In genomic region chr8:120276891-120277426, GRCm38 (mm10) we compare ENCODE assay signal across 8 mouse cellular contexts. TPM values are rescaled to one million over a fixed set of nuclear protein-coding genes. Genes with fewer than 3 reads are reported as not detected.
DNase-seq lines count a peak whose midpoint lies in the region; ATAC-seq and TF ChIP-seq lines count a peak whose summit lies in the region.

No protein-coding gene starts in this region.

- 12% methylated on average over 16 of the region's 16 CpGs for WGBS in heart, embryonic 14.5 days
- 2% methylated on average over 16 of the region's 16 CpGs for WGBS in limb, embryonic 10.5 days
- WGBS in midbrain, embryonic 11.5 days: 4% methylated on average over 16 of the region's 16 CpGs

- no peaks in the 10 kb centered on the region for H3K27me3 ChIP-seq in heart, embryonic 14.5 days (ENCODE audit: control insufficient read depth, insufficient read depth, low read length)
- H3K27me3 ChIP-seq in limb, embryonic 10.5 days (ENCODE audit: low read depth, poor library complexity, severe bottlenecking): no peaks in the 10 kb centered on the region
- peaks cover 3% of the 10 kb centered on the region for H3K27me3 ChIP-seq in midbrain, embryonic 11.5 days (ENCODE audit: control insufficient read depth, insufficient read depth, low read length)

- peak overlapping the region; percentile 69 for H3K9ac ChIP-seq in heart, embryonic 14.5 days (ENCODE audit: low read length)
- H3K9ac ChIP-seq in midbrain, embryonic 11.5 days (ENCODE audit: low read length): peak overlapping the region; percentile 58

- peak; percentile 1; the same call in 1 of the 2 replicates for ATAC-seq in heart, embryonic 14.5 days (ENCODE audit: insufficient number of reproducible peaks, insufficient read depth, low FRiP score, low read depth)
- ATAC-seq in midbrain, embryonic 11.5 days (ENCODE audit: low FRiP score): no peak

- peak overlapping the region; percentile 90 for H3K4me2 ChIP-seq in heart, embryonic 14.5 days (ENCODE audit: low read length)
- peak overlapping the region; percentile 75 for H3K4me2 ChIP-seq in midbrain, embryonic 11.5 days

- 0 out of 2 replicates have a peak, but pooled peaks cover 1% of the 10 kb centered on the region for H3K4me1 ChIP-seq in cortical plate, adult 2 months (ENCODE audit: control insufficient read depth, insufficient read depth, low read length)
- peaks cover 30 to 44% of the 10 kb centered on the region in 2 experiments for H3K4me1 ChIP-seq in heart, embryonic 14.5 days (ENCODE audit: control insufficient read depth in 2 of 2, insufficient read depth in 2 of 2, low read length in 2 of 2)
- peaks cover 90% of the 10 kb centered on the region for H3K4me1 ChIP-seq in limb, embryonic 10.5 days
- peaks cover 54% of the 10 kb centered on the region for H3K4me1 ChIP-seq in midbrain, embryonic 11.5 days (ENCODE audit: control insufficient read depth, insufficient read depth, low read length)

- no peaks in the 10 kb centered on the region for H3K36me3 ChIP-seq in heart, embryonic 14.5 days (ENCODE audit: control insufficient read depth, insufficient read depth, low read length)
- H3K36me3 ChIP-seq in limb, embryonic 10.5 days: no peaks in the 10 kb centered on the region
- H3K36me3 ChIP-seq in midbrain, embryonic 11.5 days (ENCODE audit: control insufficient read depth, insufficient read depth, low read length): no peaks in the 10 kb centered on the region

- H3K4me3 ChIP-seq in layer of hippocampus, adult 2 months: peak overlapping the region; percentile 43
- no peak overlapping the region for H3K4me3 ChIP-seq in cortical plate, adult 2 months (ENCODE audit: insufficient read depth, low read length)
- peak overlapping the region; percentile 28 to 47 for H3K4me3 ChIP-seq in heart, embryonic 14.5 days (ENCODE audit: control insufficient read depth in 1 of 2, insufficient read depth in 1 of 2, low read depth in 1 of 2, low read length in 2 of 2)
- peak overlapping the region; percentile 44 for H3K4me3 ChIP-seq in limb, embryonic 10.5 days
- H3K4me3 ChIP-seq in midbrain, embryonic 11.5 days (ENCODE audit: low read depth, low read length): peak overlapping the region; percentile 28

- DNase-seq in layer of hippocampus, adult 2 months (ENCODE audit: low spot score in 2 of 2): no peak
- no peak for DNase-seq in layer of hippocampus, postnatal 10 days (ENCODE audit: low spot score in 2 of 2)
- DNase-seq in limb, embryonic 10.5 days (ENCODE audit: low spot score): peak; percentile 73
- peak; percentile 95 for DNase-seq in midbrain, embryonic 11.5 days (ENCODE audit: low spot score, missing footprints)
- DNase-seq in frontal cortex, adult 2 months (ENCODE audit: extremely low spot score in 1 of 2, low spot score in 1 of 2): no peak
- DNase-seq in left cerebral cortex, postnatal 10 days (ENCODE audit: extremely low spot score in 1 of 2, low spot score in 2 of 2): no peak

- intact Hi-C loops in left cerebral cortex, postnatal 10 days (cut with DNase I): no loop called here

- no peak for TF ChIP-seq POLR2A in cortical plate, adult 2 months (IDR thresholded peaks at IDR 0.05; ENCODE audit: extremely low read depth, insufficient read depth, low read length)

- H3K27ac ChIP-seq in layer of hippocampus, adult 2 months: peak overlapping the region; percentile 68
- peak overlapping the region; percentile 59; the same call in 1 of the 2 replicates for H3K27ac ChIP-seq in cortical plate, adult 2 months (ENCODE audit: insufficient read depth, low read length)
- H3K27ac ChIP-seq in heart, embryonic 14.5 days (replicated peaks in 1 of 2; ENCODE audit: control insufficient read depth in 1 of 2, insufficient read depth in 1 of 2, low read depth in 2 of 2, low read length in 2 of 2): peak overlapping the region; percentile 72 to 86
- H3K27ac ChIP-seq in limb, embryonic 10.5 days: peak overlapping the region; percentile 95
- H3K27ac ChIP-seq in midbrain, embryonic 11.5 days (ENCODE audit: low read depth, low read length): peak overlapping the region; percentile 93

- peak; percentile 22; the same call in 1 of the 2 replicates for TF ChIP-seq CTCF in layer of hippocampus, adult 2 months (conservative IDR thresholded peaks at IDR 0.05)
- TF ChIP-seq CTCF in cortical plate, adult 2 months (IDR thresholded peaks at IDR 0.05; ENCODE audit: extremely low read depth, insufficient read depth, low read length): no peak

- H3K9me3 ChIP-seq in heart, embryonic 14.5 days (ENCODE audit: control insufficient read depth, low read length): no peaks in the 10 kb centered on the region
- H3K9me3 ChIP-seq in limb, embryonic 10.5 days (replicated peaks): no peaks in the 10 kb centered on the region
- H3K9me3 ChIP-seq in midbrain, embryonic 11.5 days (ENCODE audit: control insufficient read depth, low read length): no peaks in the 10 kb centered on the region

RNA-seq across cellular contexts. Expression of gene Gse1, which starts 48.7 kb away (rescaled TPM):
- 100 to 1,000 TPM; 146 to 158 TPM for total RNA-seq in layer of hippocampus, adult 2 months (2021)
- total RNA-seq in layer of hippocampus, postnatal 10 days (2021): 10 to 100 TPM; 65.0 to 79.3 TPM
- polyA plus RNA-seq in cortical plate, adult 2 months (2012; rRNA removed): 41.0 and 46.8 TPM in 2 replicates
- polyA plus RNA-seq in heart, embryonic 14.5 days (2014; fragmentation: Nextera tagmentation; extraction: Ambion mirVana): 12.0 and 12.2 TPM in 2 replicates
- 6.7 and 8.1 TPM in 2 replicates for polyA plus RNA-seq in limb, embryonic 10.5 days (2016; fragmentation: Nextera tagmentation; extraction: Ambion mirVana)
- 18.5 and 20.7 TPM in 2 replicates for polyA plus RNA-seq in midbrain, embryonic 11.5 days (2014; fragmentation: Nextera tagmentation; extraction: Ambion mirVana)
- polyA plus RNA-seq in frontal cortex, adult 2 months (2012; rRNA removed): 56.7 and 57.1 TPM in 2 replicates
- 10 to 100 TPM; 41.7 to 45.3 TPM for total RNA-seq in left cerebral cortex, postnatal 10 days (2021)

Comparison
In these comparisons a context has a peak if more than half of its experiments do, and no peak if none do; other contexts are left out.
1. DNase-seq: peak in limb, embryonic 10.5 days (single experiment) and midbrain, embryonic 11.5 days (single experiment); none in layer of hippocampus, adult 2 months (0 of 2), layer of hippocampus, postnatal 10 days (0 of 2), frontal cortex, adult 2 months (0 of 2) and left cerebral cortex, postnatal 10 days (0 of 2).
2. Peak in every context shown above with its lines, with median percentiles within 50 percentile points of each other: H3K27ac ChIP-seq.